Mouse (Mus musculus): ENCODE results near the gene Elovl1. TPM values are rescaled to one million over a fixed set of nuclear protein-coding genes. Genes with fewer than 3 reads are reported as not detected.

The Elovl1 gene
- polyA plus RNA-seq, 1 experiment from 2014 or later = 35.2 TPM

- Histone ChIP-seq H3K4me2 (peak within 1 kb of the TSS; percentile 93), H3K4me1 (replicated peaks) (peaks cover 31% of the 10 kb centered on the region), H3K27ac (replicated peaks) (peak within 1 kb of the TSS; percentile 88), H3K4me3 (peak within 1 kb of the TSS; percentile 45), H3K9ac (peak within 1 kb of the TSS; percentile 60), H3K27me3 (no peaks in the 10 kb centered on the region), H3K9me3 (no peaks in the 10 kb centered on the region), H3K36me3 (peaks cover 4% of the 10 kb centered on the region; the same call in 1 of the 2 replicates)
- WGBS = under 1% methylated on average over 66 of the region's 67 CpGs
- peak; percentile 95 for ATAC-seq (ENCODE audit: low FRiP score, low read depth)
Observed at GRCm38 (mm10) chr4:118436820-118437603, 9.1 kb downstream of the Elovl1 start, which contains the start of gene Cdc20. Cdc20 (minus strand) TSS chr4:118437352.

- peaks cover 31% of the 10 kb centered on the region for H3K4me1 ChIP-seq (replicated peaks)
- H3K27ac ChIP-seq (replicated peaks) = peak overlapping the region; percentile 88
- peak overlapping the region; percentile 93 for H3K4me2 ChIP-seq
- no peaks in the 10 kb centered on the region for H3K27me3 ChIP-seq
- no peaks in the 10 kb centered on the region for H3K36me3 ChIP-seq
- WGBS = 11% methylated on average over 12 of the region's 12 CpGs
- H3K4me3 ChIP-seq = peak overlapping the region; percentile 45
- H3K9me3 ChIP-seq = no peaks in the 10 kb centered on the region
- ATAC-seq (ENCODE audit: low FRiP score, low read depth) = peak; percentile 35; the same call in 1 of the 2 replicates
- peak overlapping the region; percentile 60 for H3K9ac ChIP-seq
Observed at GRCm38 (mm10) chr4:118437829-118438253, 9.9 kb downstream of the Elovl1 start.

- H3K4me2 ChIP-seq = no peak overlapping the region
- peaks cover 14% of the 10 kb centered on the region for H3K4me1 ChIP-seq (replicated peaks)
- no peak overlapping the region for H3K9ac ChIP-seq
- ATAC-seq (ENCODE audit: low FRiP score, low read depth) = no peak
- no peaks in the 10 kb centered on the region for H3K9me3 ChIP-seq
- 85% methylated on average over 10 of the region's 10 CpGs for WGBS
- no peak overlapping the region for H3K4me3 ChIP-seq
- no peaks in the 10 kb centered on the region for H3K27me3 ChIP-seq
- no peaks in the 10 kb centered on the region for H3K36me3 ChIP-seq
- H3K27ac ChIP-seq (replicated peaks) = no peak overlapping the region
Observed at GRCm38 (mm10) chr4:118445088-118445487, 17.2 kb downstream of the Elovl1 start.

GRCm38 (mm10) chr4:118445781-118446414, 18.0 kb downstream of the Elovl1 start:
- peaks cover 14% of the 10 kb centered on the region for H3K4me1 ChIP-seq (replicated peaks)
- H3K36me3 ChIP-seq = no peaks in the 10 kb centered on the region
- peak; percentile 83 for ATAC-seq (ENCODE audit: low FRiP score, low read depth)
- WGBS = 17% methylated on average over 18 of the region's 18 CpGs
- peak overlapping the region; percentile 47 for H3K9ac ChIP-seq
- H3K4me3 ChIP-seq = peak overlapping the region; percentile 41
- no peaks in the 10 kb centered on the region for H3K27me3 ChIP-seq
- peak overlapping the region; percentile 80 for H3K4me2 ChIP-seq
- no peaks in the 10 kb centered on the region for H3K9me3 ChIP-seq
- 0 out of 2 replicates have a peak overlapping the region, but pooled peaks have one; percentile 22 for H3K27ac ChIP-seq (replicated peaks)

DNA sequence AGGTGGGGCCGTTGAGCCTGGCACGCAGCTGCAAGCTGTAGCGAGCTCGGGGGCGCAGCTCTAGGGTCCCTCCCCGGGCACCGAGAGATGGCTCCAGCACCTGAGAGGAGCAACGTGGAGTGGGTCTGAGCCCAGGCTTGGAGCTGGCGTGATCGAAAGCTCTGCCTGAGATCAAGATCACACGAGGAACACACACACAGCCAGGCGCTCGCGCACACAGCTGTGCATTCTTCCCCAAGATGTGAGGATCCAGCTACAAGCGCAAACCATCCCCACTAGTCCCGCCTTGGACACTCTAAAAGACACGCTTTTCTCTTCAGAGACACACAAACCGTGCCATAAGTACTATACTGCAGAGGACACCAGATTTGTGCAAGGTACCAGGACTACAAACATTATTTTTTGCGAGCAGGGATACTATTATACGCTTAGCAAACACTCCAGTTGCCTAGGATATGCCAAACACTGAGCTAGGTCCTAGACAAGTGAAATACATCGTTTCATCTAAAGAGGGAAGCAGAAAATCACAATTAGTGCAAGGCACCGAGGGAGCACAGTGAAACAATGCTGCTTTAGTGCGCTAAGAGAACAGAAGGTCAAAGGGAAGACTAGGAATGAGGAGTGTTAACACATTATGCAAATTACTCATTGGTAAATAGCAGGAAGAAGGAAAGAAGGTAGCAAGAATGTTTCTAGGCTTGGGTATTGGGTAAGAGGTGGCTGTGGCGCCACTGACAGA, 18.7 kb downstream of the Elovl1 start:
- peak overlapping the region; percentile 41 for H3K4me3 ChIP-seq
- no peaks in the 10 kb centered on the region for H3K9me3 ChIP-seq
- H3K27ac ChIP-seq (replicated peaks) = 0 out of 2 replicates have a peak overlapping the region, but pooled peaks have one; percentile 22
- H3K27me3 ChIP-seq = no peaks in the 10 kb centered on the region
- peak overlapping the region; percentile 47 for H3K9ac ChIP-seq
- peak overlapping the region; percentile 80 for H3K4me2 ChIP-seq
- no peaks in the 10 kb centered on the region for H3K36me3 ChIP-seq
- peak; percentile 47 for ATAC-seq (ENCODE audit: low FRiP score, low read depth)
- peaks cover 14% of the 10 kb centered on the region for H3K4me1 ChIP-seq (replicated peaks)
- WGBS = 9% methylated on average over 24 of the region's 24 CpGs

- Histone ChIP-seq H3K9ac (no peak within 1 kb of the TSS), H3K27me3 (no peaks in the 10 kb centered on the region), H3K4me2 (no peak within 1 kb of the TSS), H3K4me1 (replicated peaks) (no peaks in the 10 kb centered on the region), H3K27ac (replicated peaks) (no peak within 1 kb of the TSS), H3K9me3 (no peaks in the 10 kb centered on the region), H3K4me3 (no peak within 1 kb of the TSS), H3K36me3 (no peaks in the 10 kb centered on the region)
- no peak for ATAC-seq (ENCODE audit: low FRiP score, low read depth)
- 72% methylated on average over 9 of the region's 9 CpGs for WGBS
Observed at GRCm38 (mm10) chr4:118457345-118457975, 29.6 kb downstream of the Elovl1 start, which contains the start of gene Mpl. Mpl (minus strand) TSS chr4:118457513.

- H3K9ac ChIP-seq = no peak overlapping the region
- no peak for ATAC-seq (ENCODE audit: low FRiP score, low read depth)
- WGBS = 92% methylated on average over 3 of the region's 3 CpGs
- no peaks in the 10 kb centered on the region for H3K36me3 ChIP-seq
- H3K27me3 ChIP-seq = no peaks in the 10 kb centered on the region
- no peak overlapping the region for H3K4me3 ChIP-seq
- no peak overlapping the region for H3K4me2 ChIP-seq
- H3K9me3 ChIP-seq = no peaks in the 10 kb centered on the region
- no peak overlapping the region for H3K27ac ChIP-seq (replicated peaks)
- H3K4me1 ChIP-seq (replicated peaks) = no peaks in the 10 kb centered on the region
Observed at GRCm38 (mm10) chr4:118464956-118465355, 37.1 kb downstream of the Elovl1 start.

- H3K27ac ChIP-seq (replicated peaks) = no peak overlapping the region
- WGBS = 51% methylated on average over 11 of the region's 11 CpGs
- no peaks in the 10 kb centered on the region for H3K36me3 ChIP-seq
- H3K27me3 ChIP-seq = no peaks in the 10 kb centered on the region
- no peaks in the 10 kb centered on the region for H3K4me1 ChIP-seq (replicated peaks)
- no peak overlapping the region for H3K9ac ChIP-seq
- no peak overlapping the region for H3K4me2 ChIP-seq
- no peak for ATAC-seq (ENCODE audit: low FRiP score, low read depth)
- no peak overlapping the region for H3K4me3 ChIP-seq
- no peaks in the 10 kb centered on the region for H3K9me3 ChIP-seq
Observed at GRCm38 (mm10) chr4:118465697-118466163, 37.8 kb downstream of the Elovl1 start.

- Histone ChIP-seq H3K9me3 (no peaks in the 10 kb centered on the region), H3K27ac (replicated peaks) (no peak overlapping the region), H3K36me3 (no peaks in the 10 kb centered on the region), H3K27me3 (no peaks in the 10 kb centered on the region), H3K4me3 (no peak overlapping the region), H3K4me1 (replicated peaks) (no peaks in the 10 kb centered on the region), H3K4me2 (no peak overlapping the region), H3K9ac (no peak overlapping the region)
- WGBS = 90% methylated on average over 6 of the region's 6 CpGs
- no peak for ATAC-seq (ENCODE audit: low FRiP score, low read depth)
Observed at GRCm38 (mm10) chr4:118471281-118471680, 43.4 kb downstream of the Elovl1 start.

DNA sequence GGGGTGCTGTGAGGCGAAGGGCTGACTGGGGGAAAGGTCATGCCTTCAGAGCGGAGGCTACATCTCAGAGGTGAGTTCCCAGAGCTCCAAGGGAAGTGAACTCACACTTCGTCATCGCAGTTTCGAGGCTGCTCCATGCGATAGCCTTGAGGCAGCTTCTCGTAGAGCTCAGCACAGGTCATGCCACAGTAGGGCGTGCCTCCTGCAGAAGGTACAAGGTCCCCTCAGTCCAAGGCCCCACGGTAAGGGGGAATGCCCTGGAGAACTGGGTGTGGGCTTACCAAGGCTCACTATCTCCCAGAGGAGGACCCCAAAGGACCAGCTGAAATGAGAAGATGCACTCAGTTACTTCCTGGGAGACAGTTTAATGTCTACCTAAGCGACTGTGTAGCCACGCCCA, 44.8 kb downstream of the Elovl1 start:
- 92% methylated on average over 11 of the region's 11 CpGs for WGBS
- H3K4me2 ChIP-seq = no peak overlapping the region
- no peak overlapping the region for H3K9ac ChIP-seq
- no peak overlapping the region for H3K27ac ChIP-seq (replicated peaks)
- H3K36me3 ChIP-seq = no peaks in the 10 kb centered on the region
- H3K4me1 ChIP-seq (replicated peaks) = no peaks in the 10 kb centered on the region
- no peaks in the 10 kb centered on the region for H3K9me3 ChIP-seq
- H3K4me3 ChIP-seq = no peak overlapping the region
- ATAC-seq (ENCODE audit: low FRiP score, low read depth) = no peak
- H3K27me3 ChIP-seq = no peaks in the 10 kb centered on the region

DNA sequence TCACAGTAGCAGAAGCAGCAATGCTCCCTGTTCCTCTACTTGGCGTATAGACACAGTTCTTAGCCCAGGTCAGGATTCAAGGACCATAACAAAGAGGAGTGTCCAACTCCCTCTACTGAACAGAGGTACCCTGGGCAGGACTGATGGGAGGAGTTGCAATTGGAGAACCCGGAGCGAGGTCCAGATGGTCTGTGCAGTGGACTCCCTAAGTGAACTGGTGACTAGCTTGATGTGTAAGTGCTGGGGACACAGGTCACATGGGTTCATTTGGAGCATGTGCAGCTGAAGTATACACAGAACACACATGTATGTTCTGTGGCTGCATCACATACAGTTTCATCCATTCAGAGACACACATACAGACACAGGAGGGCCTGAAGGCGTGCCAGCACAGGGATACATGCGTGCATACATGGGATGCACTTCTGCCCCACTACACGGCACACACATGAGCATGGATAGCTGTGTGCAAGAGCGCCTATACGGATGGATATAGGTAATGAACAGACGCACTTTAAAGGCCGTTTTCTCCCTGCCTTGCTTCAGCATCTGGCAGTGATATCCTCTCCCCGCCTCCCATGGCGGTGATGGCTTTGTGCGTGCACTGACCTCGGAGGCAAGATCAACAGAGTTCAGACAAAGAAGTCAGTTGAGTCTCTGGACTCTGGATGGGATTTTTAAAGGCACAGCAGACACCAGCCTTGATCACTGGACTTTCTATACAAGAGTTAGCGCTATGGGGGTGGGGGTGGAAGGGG, 49.1 kb downstream of the Elovl1 start:
- H3K4me3 ChIP-seq = no peak overlapping the region
- no peaks in the 10 kb centered on the region for H3K36me3 ChIP-seq
- no peaks in the 10 kb centered on the region for H3K4me1 ChIP-seq (replicated peaks)
- H3K4me2 ChIP-seq = no peak overlapping the region
- 0 out of 2 replicates have a peak overlapping the region, but pooled peaks have one; percentile 19 for H3K9ac ChIP-seq
- WGBS = 41% methylated on average over 15 of the region's 15 CpGs
- H3K27ac ChIP-seq (replicated peaks) = no peak overlapping the region
- no peaks in the 10 kb centered on the region for H3K27me3 ChIP-seq
- ATAC-seq (ENCODE audit: low FRiP score, low read depth) = no peak
- no peaks in the 10 kb centered on the region for H3K9me3 ChIP-seq

Data from hindbrain, embryonic 15.5 days (tissue).